Mouse (Mus musculus) embryonic fibroblast, embryonic 13.5 days (primary cell): Measurements from ENCODE around the gene Gm45716.

Source experiments
- CTCF ChIP-seq: IDR thresholded peaks from 2 replicates; pipeline ENCODE4 v1.5.1; 2011; ENCODE audit warnings: mild to moderate bottlenecking, control low read depth, low read length, moderate library complexity, borderline replicate concordance; ENCODE audit not compliant: insufficient read depth
- POLR2A ChIP-seq: IDR thresholded peaks from 2 replicates; pipeline ENCODE4 v1.6.1; 2011; ENCODE audit warnings: low read depth, mild to moderate bottlenecking, control low read depth, low read length, moderate library complexity

DNA sequence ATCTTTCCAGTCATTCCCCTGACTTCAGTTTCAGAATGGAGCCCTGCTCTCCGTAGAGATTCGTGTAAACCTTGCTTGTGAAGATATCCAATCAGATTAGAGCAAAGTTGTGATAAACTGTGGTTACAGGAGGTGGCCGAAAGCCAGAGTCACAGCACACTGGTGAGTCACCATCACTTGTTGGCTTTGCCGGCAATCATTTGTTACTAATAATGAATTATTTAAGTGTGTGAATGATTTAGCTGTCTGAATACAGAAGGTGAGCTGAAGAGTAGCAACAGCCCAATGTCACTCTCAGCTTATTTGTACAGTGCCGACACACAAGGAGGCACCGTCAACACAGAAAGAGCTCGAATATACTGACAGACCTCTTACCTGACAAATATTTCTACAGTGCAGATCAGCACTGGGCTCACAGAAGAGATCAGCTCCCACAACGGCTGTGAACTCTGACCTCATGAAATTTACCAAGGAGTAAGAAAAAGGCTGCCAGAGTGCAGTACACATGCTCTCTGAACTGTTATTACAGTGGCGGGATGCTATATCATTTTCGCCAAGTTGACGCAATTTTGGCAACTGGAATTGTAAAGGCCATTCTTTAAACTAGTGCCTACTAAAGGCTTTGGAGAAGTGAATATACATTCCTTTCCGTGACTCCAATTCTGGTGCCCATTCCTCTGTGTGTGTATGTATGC, 9.2 kb downstream of the Gm45716 start:
- TF ChIP-seq CTCF (no peak), POLR2A (no peak)
